In genomic region chr3:75583293-75583692, GRCm38 (mm10) we compare ENCODE assay signal across 15 mouse cellular contexts. TPM values are rescaled to one million over a fixed set of nuclear protein-coding genes. Genes with fewer than 3 reads are reported as not detected.
DNase-seq lines count a peak whose midpoint lies in the region; ATAC-seq and TF ChIP-seq lines count a peak whose summit lies in the region.
"Had no signal": no experiment of that assay in that cellular context is flagged by ENCODE, and none has a peak within 500 bp of the region (broad histone marks: within the 10 kb centered on the region; RNA-seq: fewer than 3 reads in every experiment).

No protein-coding gene starts in this region.

- no peak for DNase-seq in frontal cortex, postnatal 25 days (ENCODE audit: low spot score in 2 of 2)
- DNase-seq in left cerebral cortex, postnatal 4 days: peak; percentile 70
- no peak for DNase-seq in left cerebral cortex, adult 11 months (ENCODE audit: low spot score)
- DNase-seq in cerebellum, adult 2 months: peak; percentile 78 to 88
- DNase-seq in gonadal fat pad, adult 2 months (ENCODE audit: low read depth): peak; percentile 72
- DNase-seq in embryo, embryonic 10.5 days (ENCODE audit: low spot score): no peak
- DNase-seq: heart, adult 11 months; lung, postnatal 36 days had no signal

- H3K4me3 ChIP-seq in cerebellum, adult 2 months (replicated peaks; ENCODE audit: insufficient read depth, low read depth, low read length): no peak overlapping the region
- H3K4me3 ChIP-seq in midbrain, embryonic 13.5 days (replicated peaks): no peak overlapping the region
- H3K4me3 ChIP-seq: kidney, embryonic 15.5 days; liver, embryonic 15.5 days; midbrain, embryonic 12.5 days; neural tube, embryonic 12.5 days had no signal

- H3K4me2 ChIP-seq in midbrain, embryonic 13.5 days (replicated peaks): no peak overlapping the region
- H3K4me2 ChIP-seq: kidney, embryonic 15.5 days; liver, embryonic 15.5 days; midbrain, embryonic 12.5 days; neural tube, embryonic 12.5 days had no signal

- no peak overlapping the region for H3K9ac ChIP-seq in midbrain, embryonic 13.5 days (replicated peaks)
- H3K9ac ChIP-seq: kidney, embryonic 15.5 days; liver, embryonic 15.5 days; midbrain, embryonic 12.5 days; neural tube, embryonic 12.5 days had no signal

- no peaks in the 10 kb centered on the region for H3K27me3 ChIP-seq in cerebellum, adult 2 months (ENCODE audit: control insufficient read depth, insufficient read depth, low read length)
- H3K27me3 ChIP-seq in midbrain, embryonic 13.5 days: no peaks in the 10 kb centered on the region
- H3K27me3 ChIP-seq: kidney, embryonic 15.5 days; liver, embryonic 15.5 days; midbrain, embryonic 12.5 days; neural tube, embryonic 12.5 days had no signal

- peak; percentile 45 for ATAC-seq in frontal cortex, adult (ENCODE audit: low TSS enrichment)
- no peak for ATAC-seq in midbrain, embryonic 13.5 days

- H3K27ac ChIP-seq in cerebellum, adult 2 months (ENCODE audit: insufficient read depth, low read length): no peak overlapping the region
- H3K27ac ChIP-seq in midbrain, embryonic 13.5 days: no peak overlapping the region
- H3K27ac ChIP-seq: kidney, embryonic 15.5 days; liver, embryonic 15.5 days; midbrain, embryonic 12.5 days; neural tube, embryonic 12.5 days had no signal

- intact Hi-C loops in left cerebral cortex, postnatal 4 days (cut with DNase I): no loop called here

- TF ChIP-seq POLR2A in cerebellum, adult 2 months (IDR thresholded peaks at IDR 0.05; ENCODE audit: borderline replicate concordance, insufficient read depth, low read length): no peak

- TF ChIP-seq CTCF in cerebellum, adult 2 months (IDR thresholded peaks at IDR 0.05; ENCODE audit: borderline replicate concordance, insufficient read depth, low read depth, low read length): no peak

- H3K36me3 ChIP-seq in midbrain, embryonic 13.5 days: no peaks in the 10 kb centered on the region
- H3K36me3 ChIP-seq: G1E; kidney, embryonic 15.5 days; liver, embryonic 15.5 days; midbrain, embryonic 12.5 days; neural tube, embryonic 12.5 days had no signal

- peaks cover 3% of the 10 kb centered on the region; the same call in 1 of the 2 replicates for H3K4me1 ChIP-seq in cerebellum, adult 2 months (ENCODE audit: control insufficient read depth, insufficient read depth, low read length)
- no peaks in the 10 kb centered on the region for H3K4me1 ChIP-seq in midbrain, embryonic 13.5 days (replicated peaks)
- H3K4me1 ChIP-seq: kidney, embryonic 15.5 days; liver, embryonic 15.5 days; midbrain, embryonic 12.5 days; neural tube, embryonic 12.5 days had no signal

- 4% methylated on average over 3 of the region's 3 CpGs for WGBS in cerebellum, adult 2 months
- WGBS in midbrain, embryonic 13.5 days: 92% methylated on average over 3 of the region's 3 CpGs

- H3K9me3 ChIP-seq in midbrain, embryonic 13.5 days: no peaks in the 10 kb centered on the region
- H3K9me3 ChIP-seq: G1E; kidney, embryonic 15.5 days; liver, embryonic 15.5 days; midbrain, embryonic 12.5 days; neural tube, embryonic 12.5 days had no signal

RNA-seq across cellular contexts. Expression of gene Serpini1, which starts 25.9 kb away (rescaled TPM):
- 100 to 1,000 TPM; 116 to 118 TPM for total RNA-seq in left cerebral cortex, postnatal 4 days (2021)
- polyA plus RNA-seq in cerebellum, adult 2 months (2012; rRNA removed): 79.6 and 83.3 TPM in 2 replicates
- polyA plus RNA-seq in gonadal fat pad, adult 2 months (2012; rRNA removed): 0.60 and 0.69 TPM in 2 replicates
- polyA plus RNA-seq in midbrain, embryonic 13.5 days (2015; fragmentation: Nextera tagmentation; extraction: Ambion mirVana): 90.2 and 94.9 TPM in 2 replicates
- polyA plus RNA-seq: G1E had no signal

RNA-seq across cellular contexts. Expression of gene Pdcd10, which starts 26.6 kb away (rescaled TPM):
- 10 to 100 TPM; 60.2 to 62.6 TPM for total RNA-seq in left cerebral cortex, postnatal 4 days (2021)
- 39.9 and 41.7 TPM in 2 replicates for polyA plus RNA-seq in cerebellum, adult 2 months (2012; rRNA removed)
- polyA plus RNA-seq in gonadal fat pad, adult 2 months (2012; rRNA removed): 8.0 and 9.5 TPM in 2 replicates
- polyA plus RNA-seq in midbrain, embryonic 13.5 days (2015; fragmentation: Nextera tagmentation; extraction: Ambion mirVana): 80.7 and 82.1 TPM in 2 replicates

Comparison
In these comparisons a context has a peak if more than half of its experiments do, and no peak if none do; other contexts are left out.
1. DNase-seq: peak in left cerebral cortex, postnatal 4 days (single experiment), cerebellum, adult 2 months (2 of 2) and gonadal fat pad, adult 2 months (single experiment); none in frontal cortex, postnatal 25 days (0 of 2), left cerebral cortex, adult 11 months (single experiment) and embryo, embryonic 10.5 days (single experiment).
2. RNA of gene Serpini1, which starts 25.9 kb away (polyA plus RNA-seq): 90.2 to 94.9 TPM in midbrain, embryonic 13.5 days and 79.6 to 83.3 TPM in cerebellum, adult 2 months; 0.60 to 0.69 TPM in gonadal fat pad, adult 2 months; every median in the first group is over 10 times any median in the second.